Mouse (Mus musculus) erythroblast, adult 5-6 weeks (primary cell): Measurements from ENCODE around the gene Rere. TPM values are rescaled to one million over a fixed set of nuclear protein-coding genes. Genes with fewer than 3 reads are reported as not detected.
"Not testable (repeated sequence)": the region's sequence is repeated elsewhere in the genome, so short reads cannot be mapped to it uniquely, and the experiment has no call there.

Experiments used
- ATAC-seq: replicated peaks from 2 replicates; pipeline ENCODE4 v1.8.0; 2016; ENCODE audit warnings: moderate number of reproducible peaks, mild to moderate bottlenecking, moderate TSS enrichment, inconsistent platforms; ENCODE audit not compliant: poor library complexity, low FRiP score, severe bottlenecking
- total RNA-seq, 2 experiments: library from RNA; stranded (forward) in 1 of 2; stranded (reverse) in 1 of 2; fragments of 150-400 nt in 1 of 2; fragments of 200-764, 138-1000 nt in 1 of 2; gene quantifications; 2 replicates each; pipeline versions ENCODE4 v1.2.3 to v1.2.4; 2015 to 2017; ENCODE audit warnings: low replicate concordance in 2 of 2

Rere gene
- total RNA-seq, 2 experiments from 2014 or later = 9.5 to 11.1 TPM

GRCm38 (mm10) chr4:150557289-150557688 lies 275.8 kb downstream of the Rere start:
- not testable (repeated sequence) for ATAC-seq

- ATAC-seq = no peak
Observed at GRCm38 (mm10) chr4:150557976-150558375, 276.5 kb downstream of the Rere start.

- no peak for ATAC-seq
Observed at GRCm38 (mm10) chr4:150559514-150559913, 278.1 kb downstream of the Rere start.

GRCm38 (mm10) chr4:150563281-150563680 lies 281.8 kb downstream of the Rere start:
- no peak for ATAC-seq

DNA sequence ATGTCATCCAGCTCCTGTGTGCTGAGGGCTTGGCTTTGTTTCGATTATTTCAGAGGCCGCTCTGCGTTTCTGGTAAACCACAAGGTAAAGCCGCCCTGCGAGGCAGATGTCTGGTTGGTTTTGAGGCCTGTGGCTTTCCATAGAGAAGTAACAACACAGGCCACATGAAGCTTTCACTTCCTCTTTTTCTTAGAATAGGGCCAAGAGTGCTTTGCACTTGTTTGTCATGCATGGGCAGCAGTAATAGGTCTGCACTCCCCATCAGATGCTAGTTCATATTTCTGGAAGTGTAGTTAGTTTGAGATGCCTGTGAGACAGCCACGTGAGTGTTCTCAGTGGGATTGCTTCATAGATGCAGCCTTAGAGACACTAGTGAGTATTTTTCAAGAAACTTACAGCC lies 284.7 kb downstream of the Rere start:
- no peak for ATAC-seq

- peak; percentile 24 for ATAC-seq
Observed at GRCm38 (mm10) chr4:150568318-150569134, 287.1 kb downstream of the Rere start.

GRCm38 (mm10) chr4:150569135-150569833 lies 287.8 kb downstream of the Rere start:
- ATAC-seq = peak; percentile 81

DNA sequence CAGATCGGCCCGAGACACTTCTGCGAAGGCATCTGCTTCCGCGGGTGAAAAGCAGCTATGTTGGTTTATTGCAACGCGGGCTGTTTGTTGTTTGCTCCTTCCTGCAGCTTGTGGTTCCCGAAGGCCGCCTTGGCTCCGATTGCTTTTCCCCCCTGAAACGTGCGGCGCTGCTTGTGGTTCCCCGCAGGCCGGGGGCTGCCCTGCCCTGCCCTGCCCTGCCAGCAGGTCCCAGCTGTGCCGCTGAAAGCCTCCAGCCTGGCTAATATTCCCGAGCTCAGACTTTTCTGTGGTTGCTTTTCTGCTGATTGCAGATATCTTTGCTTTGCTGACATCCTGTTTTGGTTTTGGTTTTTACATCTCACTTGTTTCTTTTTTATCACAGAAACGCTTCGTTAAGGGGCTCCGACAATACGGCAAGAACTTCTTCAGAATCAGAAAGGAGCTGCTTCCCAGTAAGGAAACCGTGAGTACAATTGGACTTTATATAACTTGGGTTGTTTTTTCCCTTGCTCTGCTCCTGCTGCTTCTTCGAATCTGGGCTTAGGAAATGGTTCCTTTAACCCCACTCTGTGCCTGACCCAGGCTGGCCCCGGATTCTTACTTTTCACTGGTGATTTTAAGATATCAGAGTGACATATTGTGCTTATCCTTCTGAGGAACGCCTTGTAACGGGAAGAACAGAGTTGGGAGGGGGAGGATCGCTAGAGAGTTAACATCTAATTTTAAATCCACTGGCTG lies 288.6 kb downstream of the Rere start:
- ATAC-seq = peak; percentile 53

- no peak for ATAC-seq
Observed at GRCm38 (mm10) chr4:150570793-150571192, 289.3 kb downstream of the Rere start.

DNA sequence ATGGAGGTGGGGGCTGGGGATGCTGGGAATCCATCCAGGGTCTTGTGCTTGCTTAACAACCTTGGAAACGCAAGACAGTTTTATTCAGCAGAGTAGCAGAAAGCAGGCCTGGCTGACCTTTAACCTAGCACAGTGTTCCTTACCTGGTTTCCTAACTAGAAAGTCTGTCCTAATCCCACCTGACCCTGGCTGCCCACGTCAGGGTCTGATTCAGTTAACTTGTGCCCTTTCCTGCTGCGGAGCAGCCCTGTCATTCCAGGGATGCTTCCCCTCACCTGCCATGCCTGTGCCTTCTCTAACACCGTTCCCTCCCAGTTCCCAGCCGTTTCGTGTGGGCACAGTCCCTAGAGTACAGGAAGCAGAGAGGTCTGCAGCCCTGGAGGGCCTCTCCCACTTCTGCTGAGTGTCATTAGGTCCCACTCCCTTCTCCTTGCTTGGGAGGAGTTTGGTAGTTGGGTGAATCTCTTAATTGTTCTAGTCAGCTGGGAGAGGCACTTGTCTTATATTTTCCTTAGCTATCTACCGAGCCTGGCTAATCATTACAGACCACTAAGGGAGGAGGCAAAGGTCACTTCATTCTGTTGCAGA lies 290.8 kb downstream of the Rere start:
- ATAC-seq = no peak

- ATAC-seq = no peak
Observed at GRCm38 (mm10) chr4:150572938-150573337, 291.5 kb downstream of the Rere start.

- ATAC-seq = no peak
Observed at GRCm38 (mm10) chr4:150575363-150576092, 294.1 kb downstream of the Rere start.

DNA sequence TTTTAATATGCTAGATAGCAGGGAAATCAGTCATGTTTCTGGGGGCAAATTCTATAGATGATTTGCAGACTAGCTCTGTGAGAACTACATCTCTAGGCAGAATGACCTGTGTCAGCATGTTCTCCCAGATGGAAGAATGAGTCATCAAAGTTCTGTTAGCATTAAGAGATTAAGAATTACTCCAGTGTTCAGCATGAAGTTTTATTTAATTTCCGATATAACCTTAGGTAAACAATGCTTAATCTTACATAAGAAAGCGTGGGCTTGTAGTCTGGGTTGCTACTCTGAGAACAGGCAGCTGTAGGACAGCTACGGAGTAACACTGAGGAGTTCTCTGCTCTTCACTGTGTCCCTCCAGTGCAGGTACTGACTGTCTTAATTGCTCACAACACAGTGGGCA lies 294.9 kb downstream of the Rere start:
- ATAC-seq = no peak

DNA sequence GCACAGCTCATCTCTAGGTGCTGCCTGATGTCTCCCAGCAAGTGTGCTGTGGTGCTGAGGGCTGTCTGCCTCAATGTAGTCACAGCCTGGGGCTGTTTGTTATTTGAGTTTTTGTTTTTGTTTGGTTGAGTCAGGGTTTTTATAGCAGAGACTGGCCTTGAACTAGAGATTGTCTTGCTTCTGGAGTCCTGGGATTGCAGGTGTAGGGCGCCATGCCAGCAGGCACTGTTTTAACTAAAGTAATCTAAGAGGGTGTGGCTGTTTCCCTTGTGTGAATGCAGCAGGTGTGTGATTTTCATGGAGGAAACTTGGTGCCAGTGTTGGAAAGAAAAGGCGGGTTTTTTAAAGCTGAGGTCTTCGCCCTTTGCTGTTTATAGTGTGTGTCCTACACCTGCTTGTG lies 296.6 kb downstream of the Rere start:
- ATAC-seq = no peak

GRCm38 (mm10) chr4:150581931-150582723 lies 300.7 kb downstream of the Rere start:
- ATAC-seq = no peak

- ATAC-seq = no peak
Observed at GRCm38 (mm10) chr4:150582966-150583776, 301.7 kb downstream of the Rere start.

GRCm38 (mm10) chr4:150583777-150584135 lies 302.3 kb downstream of the Rere start:
- no peak for ATAC-seq

GRCm38 (mm10) chr4:150585800-150586199 lies 304.4 kb downstream of the Rere start:
- ATAC-seq = no peak
